Mouse (Mus musculus): ENCODE measurements around the gene Adamts8. TPM values are rescaled to one million over a fixed set of nuclear protein-coding genes. Genes with fewer than 3 reads are reported as not detected.

Gene Adamts8
- total RNA-seq, 2 experiments from 2014 or later = 0.16 to 0.23 TPM

DNA sequence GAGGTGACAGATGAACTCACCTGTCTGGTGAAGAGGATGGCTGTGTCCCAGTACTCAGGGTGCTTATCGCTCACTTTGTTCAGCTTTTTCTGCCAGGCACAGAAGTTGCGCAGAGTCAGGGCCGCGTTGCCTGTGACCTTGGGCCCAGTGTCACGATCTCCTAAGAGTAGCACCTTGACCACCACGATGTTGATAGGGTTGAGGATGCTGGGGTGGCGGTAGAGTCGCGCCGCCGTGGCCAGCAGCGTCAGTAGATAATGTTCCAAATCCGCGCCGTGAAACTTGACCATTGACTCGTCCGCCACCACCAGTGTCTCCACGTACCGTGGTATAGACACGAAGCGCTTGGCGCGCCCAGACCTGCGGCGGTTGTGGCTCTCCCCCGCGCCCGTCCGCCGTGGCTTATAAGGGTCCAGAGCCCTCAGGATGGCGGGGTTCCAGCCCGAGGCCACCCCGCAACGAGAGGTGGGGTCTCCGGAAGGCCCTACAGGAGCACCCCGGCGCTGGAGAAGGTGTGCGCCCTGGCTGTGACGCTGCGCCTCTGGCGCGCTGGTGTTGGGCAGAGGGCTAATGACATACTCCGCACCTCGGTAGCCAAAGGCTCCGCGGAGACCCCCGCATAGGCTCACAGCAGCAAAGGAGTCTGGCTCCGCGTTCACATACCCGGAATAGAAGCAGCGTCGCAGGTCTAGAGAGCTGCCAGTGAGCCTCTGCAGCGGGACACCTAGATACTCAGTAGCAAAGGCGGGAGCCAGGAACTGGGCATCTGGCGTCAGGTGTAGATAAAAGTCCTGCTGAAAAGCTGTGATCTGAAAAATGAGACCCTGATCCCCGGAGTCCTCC, 20.9 kb upstream of the Adamts8 start:
- DNase-seq (ENCODE audit: low spot score in 2 of 2) = no peak

DNA sequence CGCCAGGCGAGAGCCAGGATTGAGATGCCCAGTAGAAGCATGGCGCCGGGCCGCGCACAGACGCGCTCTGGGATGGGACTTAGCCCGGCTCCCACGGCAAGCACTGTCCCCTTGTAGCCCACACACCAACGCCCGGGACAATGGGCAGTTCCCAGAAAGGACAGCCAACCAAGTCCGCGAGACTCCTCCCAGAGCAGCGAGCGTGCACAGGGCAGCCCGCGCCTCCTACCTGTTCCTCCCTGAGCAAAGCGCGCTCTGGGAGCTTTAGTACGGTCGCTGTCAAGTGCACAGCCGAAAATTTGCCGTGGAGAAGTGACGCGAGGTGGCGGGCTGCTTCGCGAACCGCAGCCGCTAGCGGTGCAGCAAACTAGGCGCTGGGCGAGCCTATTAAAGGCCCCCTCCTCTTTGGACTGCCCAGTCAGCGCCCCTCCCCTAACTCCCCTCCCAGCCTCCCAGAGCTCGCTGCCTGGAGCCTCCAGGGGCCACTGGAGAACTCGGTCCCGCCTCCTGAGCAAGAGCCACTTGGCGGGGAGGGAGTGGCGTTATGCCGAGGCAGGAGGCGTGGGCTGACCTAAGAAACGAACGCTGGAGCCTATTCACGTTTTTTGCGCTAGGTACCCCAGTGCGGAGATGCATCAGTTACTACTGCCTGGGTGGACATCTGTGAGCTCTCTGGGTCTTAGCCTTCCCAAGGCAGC, 20.0 kb upstream of the Adamts8 start, which contains the start of gene Adamts15:
Gene Adamts15 (minus strand): TSS at position 256 of the 698 bp plus-strand sequence.
- peak; percentile 45 to 60 for DNase-seq (ENCODE audit: low spot score in 2 of 2)

DNA sequence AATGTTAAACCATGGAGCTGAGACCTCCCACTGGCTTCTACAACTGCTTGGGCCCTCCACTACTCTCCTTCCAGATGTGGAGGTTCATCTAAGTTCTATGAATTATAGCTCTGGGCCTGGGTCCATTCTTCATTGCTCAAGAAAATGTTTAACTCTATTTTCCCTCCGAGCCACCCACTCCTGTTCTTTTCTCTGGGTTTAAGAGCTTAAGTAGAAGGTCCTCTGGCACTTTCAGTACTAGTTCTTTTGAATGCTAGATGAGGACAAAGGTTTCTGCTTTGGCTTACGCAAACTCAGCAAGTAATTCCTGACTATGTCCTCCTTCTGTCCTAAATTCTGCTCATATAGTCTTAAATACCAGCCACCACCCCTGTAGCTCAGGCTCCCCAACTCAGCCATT, 13.6 kb upstream of the Adamts8 start:
- DNase-seq (ENCODE audit: low spot score in 2 of 2) = no peak

DNA sequence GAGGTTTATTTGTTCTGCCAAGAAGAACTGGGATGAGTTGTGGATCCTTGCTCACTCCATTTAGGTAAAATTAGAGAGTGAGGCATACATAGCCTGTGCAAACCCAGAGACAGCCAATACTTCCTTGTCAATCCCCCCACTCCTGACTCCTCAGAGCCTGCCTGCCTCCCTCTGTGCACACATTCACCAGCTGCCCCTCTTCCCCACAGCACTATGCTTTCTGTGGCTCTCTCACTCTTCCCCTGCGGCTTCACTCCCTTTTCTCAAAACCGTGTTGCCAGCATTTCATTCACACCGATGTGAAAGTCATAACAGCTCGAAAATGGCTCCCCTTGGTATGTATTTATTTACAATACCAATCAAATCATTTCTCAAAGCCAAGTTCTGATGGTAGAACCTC, 10.0 kb upstream of the Adamts8 start:
- DNase-seq (ENCODE audit: low spot score in 2 of 2) = no peak

DNA sequence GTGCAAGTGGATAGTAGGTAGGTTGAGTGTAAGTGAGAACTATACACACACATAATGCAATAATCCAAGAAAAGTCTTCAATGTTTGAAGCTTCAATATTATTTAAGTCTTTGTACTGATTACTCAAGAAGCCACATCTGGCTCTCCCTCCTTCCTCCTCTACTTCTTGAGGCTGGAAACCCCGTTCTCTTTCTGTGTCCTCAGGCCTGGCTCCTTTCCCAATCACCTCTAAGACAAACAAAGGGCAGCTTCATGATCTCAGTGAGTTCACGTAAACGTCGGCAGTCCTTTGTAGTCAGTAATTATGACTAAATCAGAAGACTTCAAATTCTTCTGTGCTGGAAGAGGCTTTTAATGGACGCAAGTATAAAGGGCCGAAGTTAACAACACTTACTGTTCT, 7.5 kb upstream of the Adamts8 start:
- DNase-seq (ENCODE audit: low spot score in 2 of 2) = no peak

DNA sequence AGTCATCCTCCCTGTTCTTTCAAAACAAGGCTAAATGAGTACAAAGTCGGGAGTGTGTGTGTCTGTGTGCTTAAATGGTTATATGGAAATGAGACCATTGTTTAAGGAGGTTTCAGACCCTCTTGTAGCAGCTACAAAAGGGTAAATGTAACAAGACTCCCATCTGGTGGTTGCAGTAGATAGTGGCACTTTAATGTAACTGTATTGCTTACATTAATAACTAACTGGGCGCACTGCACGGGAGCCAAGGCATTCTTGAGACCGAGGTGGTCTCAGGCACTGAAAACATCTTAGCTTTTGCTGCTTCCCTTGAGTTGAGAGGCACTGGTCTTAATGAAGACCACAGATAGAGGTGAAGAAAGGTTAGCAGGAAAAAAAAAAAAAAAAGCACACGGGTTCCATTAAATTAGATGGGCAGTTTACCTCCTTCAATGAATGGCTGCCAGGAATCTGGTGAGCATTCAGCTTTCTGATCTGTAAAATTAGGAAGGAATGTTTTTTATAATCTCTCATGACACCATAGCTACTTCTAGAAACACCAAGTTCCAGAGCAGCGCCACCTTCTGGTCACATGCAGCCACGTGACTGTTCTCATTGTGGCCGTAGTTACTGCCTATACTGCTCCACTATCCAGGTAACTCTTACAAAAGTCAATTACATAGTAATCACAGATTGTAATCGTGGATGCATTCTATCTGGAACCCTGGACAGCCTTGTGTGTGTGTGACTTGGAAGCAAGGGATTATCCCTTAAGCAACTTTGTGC, 5.5 kb upstream of the Adamts8 start:
- peak; percentile 57 to 60 for DNase-seq (ENCODE audit: low spot score in 2 of 2)

DNA sequence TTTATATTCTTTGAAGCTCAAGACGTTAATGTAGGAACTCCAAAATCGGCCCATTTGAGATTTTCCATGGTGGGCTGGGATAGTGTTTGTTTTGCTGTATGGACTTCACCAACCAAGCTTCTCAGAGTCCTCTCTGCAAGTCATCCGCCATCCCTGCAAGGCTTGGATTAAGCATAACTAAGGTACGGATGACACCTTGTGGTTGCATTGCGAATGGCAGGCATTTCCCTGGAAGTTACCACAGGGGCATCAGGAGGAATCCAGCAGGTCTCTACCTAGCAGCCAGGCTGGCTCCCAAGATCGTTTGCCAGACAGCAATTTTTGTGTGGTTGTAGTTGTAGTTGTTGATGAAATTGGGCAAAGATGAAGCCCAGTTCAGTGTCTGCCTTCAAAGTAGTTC, 2.0 kb upstream of the Adamts8 start:
- peak; percentile 87 for DNase-seq (ENCODE audit: low spot score in 2 of 2)

DNA sequence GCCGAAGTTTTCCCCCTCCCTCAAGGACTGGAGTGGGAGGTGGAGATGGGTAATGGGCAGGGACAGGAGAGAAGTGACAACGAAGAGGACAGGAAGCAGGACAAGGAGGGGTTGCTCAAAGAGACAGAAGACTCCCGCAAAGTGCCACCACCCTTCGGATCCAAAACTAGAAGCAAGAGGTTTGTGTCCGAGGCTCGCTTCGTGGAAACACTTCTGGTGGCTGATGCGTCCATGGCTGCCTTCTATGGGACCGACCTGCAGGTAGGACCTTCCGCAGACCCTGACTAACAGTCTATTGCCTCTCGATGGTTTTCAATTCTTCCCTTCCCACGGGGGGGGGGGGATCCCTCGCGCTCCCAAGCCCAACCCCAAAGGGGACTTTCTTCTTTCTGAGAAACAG, 979 bp downstream of the Adamts8 start:
- DNase-seq (ENCODE audit: low spot score in 2 of 2) = no peak

DNA sequence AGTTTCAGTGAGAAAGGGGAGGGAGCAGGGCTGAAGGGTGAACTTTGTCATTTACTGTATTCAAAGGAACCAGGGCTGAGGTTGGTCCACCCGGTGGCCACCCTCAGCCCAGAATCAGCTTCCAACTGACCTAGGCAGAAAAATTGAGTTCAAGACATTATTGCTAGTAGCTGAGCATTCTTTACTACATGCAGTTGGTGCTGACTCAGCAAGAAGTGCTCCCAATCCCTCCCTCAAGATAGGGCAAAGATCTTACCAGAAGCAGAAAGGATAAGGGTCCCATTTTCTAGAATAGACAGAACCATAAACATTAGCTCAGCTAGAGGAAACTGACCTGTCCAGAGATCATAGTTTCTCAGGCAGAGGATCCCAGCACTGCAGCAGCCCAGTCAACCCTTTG, 1.9 kb downstream of the Adamts8 start:
- DNase-seq (ENCODE audit: low spot score in 2 of 2) = no peak

DNA sequence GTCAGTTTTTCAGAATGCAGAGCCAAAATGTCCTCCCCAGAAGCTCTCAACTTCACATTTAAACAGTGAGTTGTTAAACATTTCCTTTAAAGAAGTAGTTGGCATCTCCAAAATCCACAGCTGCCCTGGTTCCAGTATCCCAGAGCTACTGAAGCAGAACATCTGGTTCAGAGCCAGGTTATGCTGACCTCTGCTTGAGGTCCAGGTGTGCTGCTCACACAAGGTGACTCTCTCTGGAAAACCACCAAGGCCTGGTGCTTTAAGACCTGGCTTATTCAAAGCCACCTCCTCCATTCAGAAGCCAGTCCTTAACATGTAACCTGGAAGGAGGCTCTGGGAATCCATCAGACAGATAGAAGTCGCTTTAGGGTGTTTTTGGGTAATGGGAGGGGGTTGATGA, 2.9 kb downstream of the Adamts8 start:
- DNase-seq (ENCODE audit: low spot score in 2 of 2) = no peak

DNA sequence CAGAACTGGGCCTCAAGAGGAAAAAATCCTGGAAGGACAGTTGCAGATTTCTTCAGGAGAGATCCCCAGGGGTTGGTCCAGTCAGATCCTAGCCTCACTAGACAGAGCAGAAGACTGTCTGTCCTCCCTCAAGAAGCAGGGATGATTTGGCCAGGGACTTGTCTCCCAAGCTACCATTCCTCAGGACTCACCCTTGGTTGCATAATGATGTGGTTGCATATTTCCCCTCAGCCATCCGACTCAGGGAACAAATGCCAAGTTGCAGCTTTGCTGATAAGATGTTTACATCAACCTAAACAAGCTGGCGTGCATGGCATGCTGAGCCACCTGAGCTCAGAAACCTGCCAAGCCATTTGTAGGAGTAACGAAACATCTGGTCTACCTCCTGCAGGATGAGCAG, 7.1 kb downstream of the Adamts8 start:
- DNase-seq (ENCODE audit: low spot score in 2 of 2) = no peak

DNA sequence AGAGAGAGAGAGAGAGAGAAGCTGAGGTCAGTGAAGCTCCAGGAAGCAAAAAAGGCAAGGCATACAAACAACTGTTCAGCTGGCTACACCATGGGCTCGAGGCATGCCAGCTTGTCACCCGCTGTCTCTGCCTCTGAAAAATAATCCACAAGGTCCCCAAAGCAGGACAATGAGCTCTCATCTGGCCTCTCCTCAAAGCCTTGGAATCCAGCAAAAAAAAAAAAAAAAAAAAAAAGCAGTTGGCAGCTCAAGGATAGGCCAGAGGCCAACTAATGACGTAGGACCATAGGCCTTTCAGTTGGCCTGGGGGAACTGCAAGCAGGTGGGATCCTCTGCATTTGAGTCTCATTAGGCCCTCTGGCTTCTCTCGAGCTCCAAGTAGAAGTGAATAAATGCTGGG, 7.6 kb downstream of the Adamts8 start:
- no peak for DNase-seq (ENCODE audit: low spot score in 2 of 2)

DNA sequence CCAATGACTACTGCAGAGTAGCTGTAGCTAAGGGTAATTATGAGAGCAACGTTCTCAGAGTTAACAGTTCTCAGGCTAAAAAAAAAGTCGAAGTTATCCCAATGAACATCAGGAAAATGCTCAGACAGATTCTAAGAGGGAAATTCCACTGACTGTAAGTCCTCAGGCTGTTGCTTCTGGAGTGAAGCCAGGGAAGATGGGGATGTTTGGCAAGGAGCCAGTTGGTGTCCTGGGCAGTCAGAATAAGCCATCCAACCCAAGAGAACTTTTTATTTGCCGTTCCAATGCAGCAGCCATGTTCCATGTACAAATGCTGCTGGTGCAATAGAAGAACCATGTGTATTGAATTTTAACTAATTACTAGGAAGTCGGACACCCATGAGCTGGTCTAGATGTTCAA, 8.2 kb downstream of the Adamts8 start:
- peak in 1 of 2 experiments; percentile 33 for DNase-seq (ENCODE audit: low spot score in 2 of 2)

DNA sequence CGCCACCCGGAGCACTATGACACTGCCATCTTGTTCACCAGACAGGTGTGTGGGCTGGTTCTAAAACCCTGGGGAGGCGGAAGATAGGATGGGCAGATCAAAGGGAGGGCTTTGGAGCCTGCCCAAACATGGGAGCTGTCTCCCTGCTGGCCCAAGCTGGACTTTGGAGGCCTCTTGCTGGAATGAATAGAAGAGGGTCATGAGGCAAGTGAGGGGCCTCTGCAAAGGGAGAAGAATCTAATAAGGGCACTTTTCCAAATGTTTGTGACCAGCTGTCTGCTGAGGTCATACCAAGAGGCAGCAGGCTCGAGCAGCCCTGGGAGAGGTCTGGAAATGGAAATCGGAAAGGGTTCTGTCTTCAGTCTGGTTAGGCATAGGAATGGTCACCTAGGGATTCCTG, 9.1 kb downstream of the Adamts8 start:
- no peak for DNase-seq (ENCODE audit: low spot score in 2 of 2)

DNA sequence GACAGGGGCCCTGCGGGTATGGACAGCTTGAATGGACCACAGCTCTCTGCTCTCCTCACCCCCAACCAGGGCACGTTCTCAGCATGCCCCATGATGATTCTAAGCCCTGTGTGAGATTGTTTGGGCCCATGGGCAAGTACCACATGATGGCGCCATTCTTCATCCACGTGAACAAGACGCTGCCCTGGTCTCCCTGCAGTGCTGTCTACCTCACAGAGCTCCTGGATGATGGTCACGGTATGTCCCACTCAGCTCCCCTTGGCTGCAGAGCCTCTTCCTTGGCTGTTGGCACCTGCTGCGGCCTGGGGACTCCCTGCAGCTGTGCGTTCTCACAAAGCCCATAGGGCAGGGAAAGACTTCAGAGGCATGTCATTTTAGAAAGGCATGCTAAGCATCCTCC, 10.9 kb downstream of the Adamts8 start:
- DNase-seq (ENCODE audit: low spot score in 2 of 2) = no peak

DNA sequence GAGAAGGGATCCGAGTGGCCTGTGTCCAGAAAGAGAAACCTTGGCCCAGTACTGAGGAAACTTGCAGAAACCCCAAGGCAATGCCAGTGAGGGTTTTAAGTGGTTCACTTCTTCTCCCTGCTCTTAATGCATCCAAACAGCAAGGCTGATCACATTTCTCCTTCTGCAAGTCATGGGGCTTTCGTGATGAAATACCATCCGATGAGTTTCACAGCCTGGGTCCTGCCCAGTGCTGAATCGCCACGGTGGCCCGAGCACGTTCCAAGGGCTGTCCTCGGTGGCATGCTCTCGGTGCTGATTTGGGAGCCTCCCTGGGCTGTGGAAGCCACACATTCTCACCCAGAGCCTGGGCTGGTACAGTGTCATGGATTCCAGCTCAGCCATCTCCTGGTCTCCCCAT, 12.9 kb downstream of the Adamts8 start:
- no peak for DNase-seq (ENCODE audit: low spot score in 2 of 2)

DNA sequence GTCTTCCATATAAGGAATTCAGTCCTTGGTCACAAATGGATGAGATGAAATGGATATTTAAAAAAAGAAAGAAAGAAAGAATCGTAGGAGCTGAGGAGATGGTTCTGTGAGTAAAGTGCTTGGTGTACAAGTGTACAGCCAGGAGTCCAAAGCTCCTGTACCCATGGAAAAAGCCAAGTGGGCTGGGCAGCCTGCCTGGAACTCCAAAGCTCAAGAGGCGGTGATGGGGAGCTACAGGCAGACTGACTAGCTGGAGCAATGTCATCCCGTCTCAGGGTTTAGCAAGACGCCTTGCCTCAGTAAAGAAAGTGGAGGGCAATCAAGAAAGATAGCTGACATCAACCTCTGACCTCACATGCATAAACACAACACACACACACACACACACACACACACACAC, 21.4 kb downstream of the Adamts8 start:
- no peak for DNase-seq (ENCODE audit: low spot score in 2 of 2)

DNA sequence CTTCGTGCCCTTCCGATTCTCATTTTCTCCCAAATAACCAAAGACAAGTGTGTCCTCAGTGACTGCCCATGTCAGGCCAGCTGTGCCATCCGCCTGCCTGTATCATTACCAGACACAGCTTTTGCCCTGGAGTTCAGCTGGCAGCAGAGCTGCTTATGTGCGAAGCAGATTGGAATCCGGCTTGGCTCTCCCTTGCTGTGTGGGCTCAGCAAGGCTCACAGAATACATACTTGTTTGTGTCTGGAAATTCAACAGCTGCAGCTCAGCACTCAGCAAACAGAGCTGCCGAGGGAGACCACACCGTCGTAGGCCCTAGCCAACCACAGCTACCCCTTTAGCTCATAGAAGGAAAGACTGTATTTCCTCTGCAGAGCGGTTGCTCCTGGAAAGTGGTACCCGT, 22.3 kb downstream of the Adamts8 start:
- DNase-seq (ENCODE audit: low spot score in 2 of 2) = no peak

DNA sequence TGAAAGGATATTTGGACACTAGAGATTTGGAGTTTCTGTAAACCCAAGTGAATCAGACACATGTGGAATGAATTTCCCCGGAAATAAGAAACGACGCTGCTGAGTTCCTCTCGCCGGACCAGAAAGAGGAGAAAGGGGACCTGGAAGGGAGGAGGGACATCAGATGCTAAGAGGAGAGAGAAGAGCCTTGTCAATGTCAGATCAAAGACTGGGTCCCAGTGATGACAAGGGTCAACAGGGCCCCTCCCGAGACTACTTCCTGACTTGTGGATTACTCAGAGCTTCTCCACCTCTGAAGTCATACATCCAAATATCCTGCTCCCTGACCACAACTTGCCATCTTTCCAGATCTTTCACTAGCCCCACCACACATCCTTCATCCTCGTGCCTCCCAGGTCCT, 24.5 kb downstream of the Adamts8 start:
- DNase-seq (ENCODE audit: low spot score in 2 of 2) = no peak

DNA sequence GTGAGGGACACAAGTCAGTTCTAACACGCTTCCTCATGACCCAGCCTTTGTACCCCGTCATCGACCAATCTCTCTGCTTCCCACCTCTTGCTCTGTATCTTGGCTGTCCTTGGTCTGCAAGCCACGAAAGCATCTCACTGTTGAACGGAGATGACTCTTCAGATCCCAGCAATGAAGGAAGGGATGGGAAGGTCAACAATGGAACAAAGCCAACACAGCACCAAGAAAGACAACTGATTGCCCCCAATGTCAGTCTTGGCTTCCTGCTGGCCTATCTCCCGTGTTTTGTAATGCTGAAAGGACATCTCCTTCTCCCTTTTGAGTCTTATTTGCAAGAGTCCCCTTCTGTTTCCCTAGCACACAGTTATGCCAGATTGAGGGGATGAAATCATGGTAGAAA, 25.8 kb downstream of the Adamts8 start:
- DNase-seq (ENCODE audit: low spot score in 2 of 2) = no peak

DNA sequence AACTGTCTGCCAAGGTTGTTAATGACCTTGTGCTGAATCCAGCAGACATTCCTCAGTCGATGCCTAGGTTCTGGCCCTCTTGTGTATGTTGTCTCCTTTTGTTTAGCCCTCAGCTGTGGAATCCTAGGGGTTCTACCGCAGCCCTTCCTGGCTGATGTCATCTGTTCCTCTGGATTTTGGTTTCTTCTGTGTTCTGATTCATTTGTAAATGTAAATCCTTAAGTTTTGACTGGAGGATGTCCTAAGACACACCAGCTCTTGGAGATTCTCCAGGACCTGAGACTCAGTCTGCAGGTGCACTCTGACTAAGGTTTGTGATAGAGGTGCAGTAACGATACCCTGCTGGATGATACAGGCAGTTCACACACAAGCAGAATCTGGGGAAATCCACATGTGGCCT, 27.6 kb downstream of the Adamts8 start:
- DNase-seq (ENCODE audit: low spot score in 2 of 2) = no peak

DNA sequence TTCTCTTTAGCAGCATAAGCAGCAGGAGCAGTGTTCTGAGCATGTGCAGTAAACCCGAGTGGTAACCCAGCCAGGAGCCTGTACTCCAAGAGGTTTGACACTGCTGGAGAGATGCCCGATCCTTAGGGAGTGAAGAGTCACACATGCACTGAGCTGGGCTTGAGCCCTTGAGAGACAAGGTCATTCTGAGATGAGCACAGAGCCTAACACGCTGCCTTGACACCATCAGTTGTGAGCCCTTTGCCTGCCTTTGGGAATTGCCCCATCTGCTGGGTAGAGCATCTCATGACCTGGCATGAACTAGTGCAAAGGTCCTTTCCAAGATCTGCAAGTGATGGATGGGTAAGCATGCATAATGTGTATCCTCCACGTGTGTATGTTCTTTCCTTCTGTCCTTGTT, 29.6 kb downstream of the Adamts8 start:
- peak in 1 of 2 experiments; percentile 22 for DNase-seq (ENCODE audit: low spot score in 2 of 2)
